Mouse (Mus musculus): ENCODE results near the gene Rxylt1.

DNA sequence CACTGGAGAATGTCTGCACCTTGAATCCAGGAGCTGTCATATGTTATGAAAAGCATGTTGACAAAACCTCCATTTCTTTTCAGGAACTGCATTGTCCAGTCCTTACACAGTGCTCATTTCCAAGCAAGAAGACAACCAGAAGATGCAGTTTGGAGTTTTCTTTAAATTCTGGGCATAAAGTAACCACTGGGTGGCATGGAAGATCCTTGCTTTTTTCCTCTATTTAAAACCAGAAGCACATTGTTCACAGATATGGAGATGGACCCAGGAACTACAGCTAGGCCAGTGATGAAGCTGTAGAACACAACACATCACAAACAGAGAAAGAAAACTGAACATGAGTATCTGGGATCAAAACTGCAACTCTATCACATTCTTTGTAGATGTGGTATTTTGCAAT is 28.0 kb downstream of the Rxylt1 start:
- no peak for TF ChIP-seq HCFC1 (IDR thresholded peaks at IDR 0.05; ENCODE audit: borderline replicate concordance, insufficient read depth, low read length)
- no peak for TF ChIP-seq ZNF384 (IDR thresholded peaks at IDR 0.05; ENCODE audit: low read depth, low read length)
- no peak for TF ChIP-seq CHD2 (IDR thresholded peaks at IDR 0.05; ENCODE audit: low read depth, low read length)

Measured in ES-E14 (cell line).